Mouse (Mus musculus) activated CD4-positive, CD25-positive, alpha-beta regulatory T cell, adult 9 weeks (primary cell): ENCODE results near the gene Crybg3. TPM values are rescaled to one million over a fixed set of nuclear protein-coding genes. Genes with fewer than 3 reads are reported as not detected.

Source experiments
- polyA plus RNA-seq: library from polyadenylated mRNA; unstranded; fragments of 100-300 nt; shearing (Covaris generic); gene quantifications from one replicate; pipeline ENCODE4 v1.2.1, GENCODE M21; 2017

The Crybg3 gene
- polyA plus RNA-seq = 6.2 TPM

GRCm38 (mm10) chr16:59600311-59601251, at the start of gene Crybg3:
Gene Crybg3 (minus strand): TSS chr16:59600979.

GRCm38 (mm10) chr16:59639102-59639691, 38.4 kb upstream of the Crybg3 start, which contains the start of gene Arl6:
Gene Arl6 (minus strand): TSS chr16:59639391.

GRCm38 (mm10) chr16:59471637-59472278, 129.0 kb downstream of the Crybg3 start, which contains the start of gene Riox2:
Gene Riox2 (plus strand): TSS chr16:59471775.

Other genes with a start within 250 kb of the Crybg3 start
- gene Olfr209, start 237.0 kb downstream of the Crybg3 start, polyA plus RNA-seq = not detected
- gene Gabrr3, start 193.6 kb downstream of the Crybg3 start, polyA plus RNA-seq = not detected
- gene Riox2, start 129.2 kb downstream of the Crybg3 start, polyA plus RNA-seq = 92.4 TPM
- gene Arl6, start 38.4 kb upstream of the Crybg3 start, polyA plus RNA-seq = 3.8 TPM